Mouse (Mus musculus) megakaryocyte progenitor cell, adult 5-6 weeks (primary cell): Measurements from ENCODE around the gene Amdhd2. TPM values are rescaled to one million over a fixed set of nuclear protein-coding genes. Genes with fewer than 3 reads are reported as not detected.

ENCODE experiments used
- ATAC-seq: replicated peaks from 2 replicates; pipeline ENCODE4 v1.8.0; 2016; ENCODE audit warnings: mild to moderate bottlenecking, moderate TSS enrichment, inconsistent platforms; ENCODE audit not compliant: poor library complexity
- total RNA-seq, 2 experiments: library from RNA; stranded (forward) in 1 of 2; stranded (reverse) in 1 of 2; fragments of 157-497, 149-512 nt in 1 of 2; fragments of 200-1000 nt in 1 of 2; gene quantifications; 2 replicates each; pipeline versions ENCODE4 v1.2.3 to v1.2.4; 2015 to 2017

Amdhd2 gene
- total RNA-seq, 2 experiments from 2014 or later, result 21.9 to 65.1 TPM

GRCm38 (mm10) chr17:24113031-24113430 lies 50.5 kb downstream of the Amdhd2 start:
- no peak for ATAC-seq

GRCm38 (mm10) chr17:24111256-24111655 lies 52.3 kb downstream of the Amdhd2 start:
- ATAC-seq, result no peak

DNA sequence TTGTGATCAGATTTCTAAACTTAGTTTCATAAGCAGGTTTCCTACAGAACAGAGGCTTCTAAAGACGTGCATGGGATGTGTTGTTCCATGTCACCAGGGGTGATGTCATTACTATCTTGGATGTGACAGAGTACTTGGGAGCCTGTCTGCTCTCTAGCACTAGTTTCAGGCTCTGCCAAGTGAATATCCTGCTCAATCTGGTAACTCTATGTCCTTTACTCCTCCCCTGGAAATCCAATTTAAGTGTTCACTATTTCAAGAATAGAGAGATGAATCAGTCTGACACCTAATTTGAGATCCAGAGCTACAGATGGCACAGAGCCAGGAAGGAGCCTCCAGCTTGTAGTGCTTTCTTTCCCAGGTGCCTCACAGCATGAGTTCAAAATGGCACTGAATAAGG lies 54.7 kb downstream of the Amdhd2 start:
- ATAC-seq, result no peak

Other genes with a start within 250 kb of the Amdhd2 start
- not detected in 2 replicates for gene Dcpp3, start 246.3 kb downstream of the Amdhd2 start, total RNA-seq (2015)
- gene Dcpp3, start 246.3 kb downstream of the Amdhd2 start, total RNA-seq (2017), result not detected in 2 replicates
- gene Sbp, start 222.1 kb downstream of the Amdhd2 start, total RNA-seq (2015), result not detected in 2 replicates
- not detected in 2 replicates for gene Sbp, start 222.1 kb downstream of the Amdhd2 start, total RNA-seq (2017)
- gene Sbpl, start 208.5 kb downstream of the Amdhd2 start, total RNA-seq (2015), result not detected in 2 replicates
- gene Sbpl, start 208.5 kb downstream of the Amdhd2 start, total RNA-seq (2017), result not detected in 2 replicates
- 0.22 and 0.27 TPM in 2 replicates for gene Prss30, start 183.2 kb downstream of the Amdhd2 start, total RNA-seq (2015)
- gene Prss30, start 183.2 kb downstream of the Amdhd2 start, total RNA-seq (2017), result not detected in 2 replicates
- gene Prss22, start 165.7 kb downstream of the Amdhd2 start, total RNA-seq (2015), result not detected in 2 replicates
- gene Prss22, start 165.7 kb downstream of the Amdhd2 start, total RNA-seq (2017), result not detected in 2 replicates
- gene Prss27, start 125.6 kb downstream of the Amdhd2 start, total RNA-seq (2015), result not detected in 2 replicates
- gene Prss27, start 125.6 kb downstream of the Amdhd2 start, total RNA-seq (2017), result not detected in 2 replicates
- 15.5 and 17.1 TPM in 2 replicates for gene Kctd5, start 90.3 kb downstream of the Amdhd2 start, total RNA-seq (2015)
- 19.5 and 21.0 TPM in 2 replicates for gene Kctd5, start 90.3 kb downstream of the Amdhd2 start, total RNA-seq (2017)
- gene Pdpk1, start 12.8 kb downstream of the Amdhd2 start, total RNA-seq (2015), result 33.3 and 36.3 TPM in 2 replicates
- 41.1 and 49.5 TPM in 2 replicates for gene Pdpk1, start 12.8 kb downstream of the Amdhd2 start, total RNA-seq (2017)
- gene Atp6v0c, start 5.9 kb upstream of the Amdhd2 start, total RNA-seq (2015), result 405 and 437 TPM in 2 replicates
- gene Atp6v0c, start 5.9 kb upstream of the Amdhd2 start, total RNA-seq (2017), result 109 and 145 TPM in 2 replicates
- gene Tbc1d24, start 41.8 kb upstream of the Amdhd2 start, total RNA-seq (2015), result 3.6 and 6.4 TPM in 2 replicates
- gene Tbc1d24, start 41.8 kb upstream of the Amdhd2 start, total RNA-seq (2017), result 6.4 and 6.6 TPM in 2 replicates
- 0.15 TPM in 1 of 2 replicates, not detected in the other for gene Ntn3, start 45.8 kb upstream of the Amdhd2 start, total RNA-seq (2015)
- 0.12 and 0.30 TPM in 2 replicates for gene Ntn3, start 45.8 kb upstream of the Amdhd2 start, total RNA-seq (2017)
- gene Tedc2, start 57.1 kb upstream of the Amdhd2 start, total RNA-seq (2015), result 7.8 and 10.2 TPM in 2 replicates
- 13.9 and 16.2 TPM in 2 replicates for gene Tedc2, start 57.1 kb upstream of the Amdhd2 start, total RNA-seq (2017)
- gene Ccnf, start 87.7 kb upstream of the Amdhd2 start, total RNA-seq (2015), result 21.2 and 22.7 TPM in 2 replicates
- 27.4 and 40.3 TPM in 2 replicates for gene Ccnf, start 87.7 kb upstream of the Amdhd2 start, total RNA-seq (2017)
- gene Abca17, start 187.3 kb upstream of the Amdhd2 start, total RNA-seq (2015), result 0.24 TPM in 1 of 2 replicates, not detected in the other
- gene Abca17, start 187.3 kb upstream of the Amdhd2 start, total RNA-seq (2017), result 0.03 TPM in 1 of 2 replicates, not detected in the other
- 18.6 and 20.4 TPM in 2 replicates for gene Abca3, start 188.2 kb upstream of the Amdhd2 start, total RNA-seq (2015)
- gene Abca3, start 188.2 kb upstream of the Amdhd2 start, total RNA-seq (2017), result 13.8 and 15.5 TPM in 2 replicates